Mouse (Mus musculus) Patski (cell line): ENCODE data around the gene Wrap53. TPM values are rescaled to one million over a fixed set of nuclear protein-coding genes. Genes with fewer than 3 reads are reported as not detected.
A peak's percentile ranks its signal among the peaks of the same experiment; 100 is the strongest.
"Not testable (repeated sequence)": the region's sequence is repeated elsewhere in the genome, so short reads cannot be mapped to it uniquely, and the experiment has no call there.

Source experiments
- ATAC-seq: fragments of 100-300 bp; one replicate; pipeline ENCODE4 v1.8.0; 2021
- CTCF ChIA-PET: fragments of 350-600 bp; sonication (Branson Sonifier 250); formaldehyde crosslinking; loops from one replicate; lab custom pipeline; 2022; ENCODE audit warnings: inconsistent platforms; lab: Charles Lee
- POLR2A ChIA-PET: fragments of 350-600 bp; sonication (Branson Sonifier 250); formaldehyde crosslinking; loops from one replicate; lab custom pipeline; 2022; ENCODE audit warnings: antibody characterized with exemption, inconsistent platforms; lab: Charles Lee
- DNase-seq: peaks from one replicate; pipeline ENCODE4 v3.0.0-alpha.2; 2011; ENCODE audit warnings: low read depth, low spot score
- H3K27me3 ChIP-seq: fragments of 371-371 bp; one replicate; pipeline ENCODE4 v1.5.1; 2021
- CTCF ChIP-seq: fragments of 100-300 bp; IDR thresholded peaks from one replicate; pipeline ENCODE4 v1.5.1; 2021
- in situ Hi-C: fragments of 300-500 bp; cut with MboI; formaldehyde crosslinking; loops from 3 replicates; pipeline ENCODE4 v1.11.1; 2018; ENCODE audit warnings: low pct_unique_long_range_greater_than_20kb, mixed read lengths
- polyA plus RNA-seq: library from polyadenylated mRNA; unstranded; gene quantifications from one replicate; pipeline ENCODE4 v1.2.3, GENCODE M21; 2021

Wrap53 gene
- 11.4 TPM for polyA plus RNA-seq

GRCm38 (mm10) chr11:69580091-69580514 is at the start of gene Wrap53, which contains the start of gene Trp53:
TSS of gene Wrap53 (minus strand) at chr11:69580255.
TSS of gene Trp53 (plus strand) at chr11:69580359.
- CTCF ChIA-PET = interaction anchor here (0.7 to 1.6 kb wide), 5 partner anchors 17 to 37 kb away, joined by 3 to 7 read pairs (median 3); no protein-coding TSS in a partner anchor
- TF ChIP-seq CTCF = no peak
- H3K27me3 ChIP-seq = no peaks in the 10 kb centered on the region
- in situ Hi-C loops = loop anchor here (5.0 kb wide), 1 partner anchor 42 kb away; the partner anchor contains the start of gene Sat2
- ATAC-seq = no peak
- peak; percentile 54 for DNase-seq
- POLR2A ChIA-PET = interaction anchor here (0.5 to 1.2 kb wide), 3 partner anchors 33 to 60 kb away, joined by 3 to 5 read pairs (median 4); no protein-coding TSS in a partner anchor

- TF ChIP-seq CTCF = peak; percentile 59
- no peaks in the 10 kb centered on the region for H3K27me3 ChIP-seq
- ChIA-PET CTCF (interaction anchor here (0.8 to 1.0 kb wide), 2 partner anchors 10 to 22 kb away, joined by 3 to 4 read pairs; no protein-coding TSS in a partner anchor), POLR2A (no interaction called here)
- ATAC-seq (no peak), DNase-seq (no peak)
- in situ Hi-C loops = no loop called here
These were observed 49.7 kb upstream of the Wrap53 start for GRCm38 (mm10) chr11:69629802-69630201.

GRCm38 (mm10) chr11:69628286-69628685 is 48.2 kb upstream of the Wrap53 start:
- POLR2A ChIA-PET = interaction anchor here (0.6 kb wide), 1 partner anchor 28 kb away, joined by 3 read pairs; no protein-coding TSS in a partner anchor
- peak; percentile 70 for TF ChIP-seq CTCF

GRCm38 (mm10) chr11:69624339-69624738 is 44.3 kb upstream of the Wrap53 start:
- ATAC-seq, H3K27me3 ChIP-seq, DNase-seq: not testable (repeated sequence)
- ChIA-PET POLR2A (interaction anchor here (0.6 kb wide), 1 partner anchor 34 kb away, joined by 4 read pairs; no protein-coding TSS in a partner anchor), CTCF (interaction anchor here (0.8 kb wide), 1 partner anchor 102 kb away, joined by 3 read pairs; no protein-coding TSS in a partner anchor)
- in situ Hi-C loops = loop anchor here (5.0 kb wide), 1 partner anchor 42 kb away; the partner anchor contains the start of genes Trp53 and Wrap53

More at GRCm38 (mm10) chr11:69628286-69628685, 48.2 kb upstream of the Wrap53 start:
- DNase-seq (no peak), ATAC-seq (no peak)
- in situ Hi-C loops = no loop called here
- CTCF ChIA-PET = interaction anchor here (0.6 to 1.3 kb wide), 3 partner anchors 13 to 97 kb away, joined by 3 to 4 read pairs (median 4); no protein-coding TSS in a partner anchor
- no peaks in the 10 kb centered on the region for H3K27me3 ChIP-seq

GRCm38 (mm10) chr11:69623006-69623405 is 43.0 kb upstream of the Wrap53 start:
- peaks cover 9% of the 10 kb centered on the region for H3K27me3 ChIP-seq
- in situ Hi-C loops = loop anchor here (5.0 kb wide), 1 partner anchor 41 kb away; the partner anchor contains the start of genes Trp53 and Wrap53
- no peak for TF ChIP-seq CTCF
- ChIA-PET CTCF (no interaction called here), POLR2A (no interaction called here)
- DNase-seq (no peak), ATAC-seq (no peak)

- TF ChIP-seq CTCF = no peak
- in situ Hi-C loops = loop anchor here (5.0 kb wide), 1 partner anchor 40 kb away; the partner anchor contains the start of genes Trp53 and Wrap53
- ChIA-PET CTCF (no interaction called here), POLR2A (no interaction called here)
- ATAC-seq (no peak), DNase-seq (no peak)
- peaks cover 10% of the 10 kb centered on the region for H3K27me3 ChIP-seq
These were observed 42.4 kb upstream of the Wrap53 start for GRCm38 (mm10) chr11:69622406-69622805.

GRCm38 (mm10) chr11:69621571-69622268 is 41.7 kb upstream of the Wrap53 start, which contains the start of gene Sat2:
TSS of gene Sat2 (plus strand) at chr11:69622024.
- ATAC-seq (no peak), DNase-seq (no peak)
- peaks cover 14% of the 10 kb centered on the region for H3K27me3 ChIP-seq
- POLR2A ChIA-PET = no interaction called here
- CTCF ChIA-PET = no interaction called here
- in situ Hi-C loops = loop anchor here (5.0 kb wide), 1 partner anchor 39 kb away; the partner anchor contains the start of genes Trp53 and Wrap53
- TF ChIP-seq CTCF = no peak

- ATAC-seq (no peak), DNase-seq (no peak)
- no peak for TF ChIP-seq CTCF
- in situ Hi-C loops = loop anchor here (5.0 kb wide), 1 partner anchor 38 kb away; the partner anchor contains the start of genes Trp53 and Wrap53
- CTCF ChIA-PET = no interaction called here
- POLR2A ChIA-PET = no interaction called here
- H3K27me3 ChIP-seq = peaks cover 20% of the 10 kb centered on the region
These were observed 40.5 kb upstream of the Wrap53 start for GRCm38 (mm10) chr11:69620394-69621081.

GRCm38 (mm10) chr11:69617805-69618204 is 37.8 kb upstream of the Wrap53 start, which contains the start of gene Shbg:
TSS of gene Shbg (minus strand) at chr11:69617905.
- DNase-seq (no peak), ATAC-seq (no peak)
- CTCF ChIA-PET = no interaction called here
- TF ChIP-seq CTCF = no peak
- in situ Hi-C loops = no loop called here
- POLR2A ChIA-PET = no interaction called here
- H3K27me3 ChIP-seq = peaks cover 20% of the 10 kb centered on the region

- CTCF ChIA-PET = interaction anchor here (1.4 kb wide), 1 partner anchor 37 kb away, joined by 3 read pairs; the partner anchor contains the start of genes Trp53 and Wrap53
- DNase-seq (no peak), ATAC-seq (no peak)
- in situ Hi-C loops = no loop called here
- no peak for TF ChIP-seq CTCF
- POLR2A ChIA-PET = no interaction called here
- peaks cover 25% of the 10 kb centered on the region for H3K27me3 ChIP-seq
These were observed 36.7 kb upstream of the Wrap53 start for GRCm38 (mm10) chr11:69616781-69617180.

GRCm38 (mm10) chr11:69614257-69614588 is 34.2 kb upstream of the Wrap53 start:
- in situ Hi-C loops, ATAC-seq, DNase-seq: not testable (repeated sequence)
- H3K27me3 ChIP-seq = peaks cover 32% of the 10 kb centered on the region
- ChIA-PET POLR2A (interaction anchor here (0.7 kb wide), 1 partner anchor 28 kb away, joined by 5 read pairs; no protein-coding TSS in a partner anchor), CTCF (interaction anchor here (1.2 to 1.3 kb wide), 2 partner anchors 14 to 29 kb away, joined by 4 to 7 read pairs; no protein-coding TSS in a partner anchor)
